Mouse (Mus musculus) limb, embryonic 12.5 days (tissue): ENCODE measurements around the gene Gm5795. TPM values are rescaled to one million over a fixed set of nuclear protein-coding genes. Genes with fewer than 3 reads are reported as not detected.
"Not testable (repeated sequence)": the region's sequence is repeated elsewhere in the genome, so short reads cannot be mapped to it uniquely, and the experiment has no call there.

Source experiments
- ATAC-seq: fragments of 200-750 bp; cut with Nextera tagmentation; 2 replicates; pipeline ENCODE4 v1.8.0; 2017; ENCODE audit warnings: low read depth, moderate TSS enrichment; ENCODE audit not compliant: insufficient number of reproducible peaks, insufficient read depth, low FRiP score, low TSS enrichment
- H3K27ac ChIP-seq: fragments of 300-500 bp; sonication (generic); 2 replicates; pipeline ENCODE4 v1.5.1; 2016; ENCODE audit warnings: mild to moderate bottlenecking, moderate library complexity
- H3K27me3 ChIP-seq: fragments of 300-500 bp; sonication (generic); 2 replicates; pipeline ENCODE4 v1.6.1; 2016; ENCODE audit warnings: mild to moderate bottlenecking, moderate library complexity
- H3K36me3 ChIP-seq: fragments of 300-500 bp; sonication (generic); 2 replicates; pipeline ENCODE4 v1.6.1; 2016; ENCODE audit warnings: mild to moderate bottlenecking, moderate library complexity
- H3K4me1 ChIP-seq: fragments of 300-500 bp; sonication (generic); replicated peaks from 2 replicates; pipeline ENCODE4 v1.6.1; 2016
- H3K4me2 ChIP-seq: fragments of 300-500 bp; sonication (generic); 2 replicates; pipeline ENCODE4 v1.6.1; 2016; ENCODE audit warnings: mild to moderate bottlenecking, moderate library complexity
- H3K4me3 ChIP-seq: fragments of 300-500 bp; sonication (generic); replicated peaks from 2 replicates; pipeline ENCODE4 v1.5.1; 2016; ENCODE audit warnings: mild to moderate bottlenecking
- H3K9ac ChIP-seq: fragments of 300-500 bp; sonication (generic); replicated peaks from 2 replicates; pipeline ENCODE4 v1.6.1; 2016; ENCODE audit warnings: mild to moderate bottlenecking, moderate library complexity
- H3K9me3 ChIP-seq: fragments of 300-500 bp; sonication (generic); 2 replicates; pipeline ENCODE4 v1.6.1; 2016; ENCODE audit warnings: mild to moderate bottlenecking, moderate library complexity
- WGBS: fragments of 180-500 bp; shearing (Covaris S2); methylation state at CpG from one replicate; pipeline ENCODE4 v1.1.7; 2016; 5-methylcytosine and 5-hydroxymethylcytosine counted together
- polyA plus RNA-seq: library from polyadenylated mRNA; unstranded; fragments of >200 nt; fragmentation: Nextera tagmentation; extraction: Ambion mirVana; gene quantifications from 2 replicates; pipeline ENCODE4 v1.2.1, GENCODE M21; 2016

Gm5795 gene
- not detected in 2 replicates for polyA plus RNA-seq

DNA sequence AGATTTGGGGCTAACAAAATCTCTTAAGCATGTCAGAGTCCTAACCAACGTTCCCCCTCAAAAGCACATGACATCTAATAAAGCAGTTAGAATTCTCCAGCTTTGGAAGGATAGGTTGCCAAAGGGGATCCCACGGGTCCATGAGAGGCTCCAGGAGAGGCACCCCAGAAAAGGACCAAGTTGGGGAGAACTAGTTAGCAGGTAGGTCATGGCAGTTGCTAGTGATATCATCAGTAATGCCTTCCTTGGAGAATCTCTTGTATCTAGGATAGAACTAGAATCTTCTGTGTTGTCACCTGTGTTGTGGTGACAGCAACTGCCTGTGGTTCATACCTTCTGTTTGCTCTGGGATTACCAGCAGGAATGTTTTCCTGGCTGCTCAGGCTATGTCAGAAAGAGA, at the start of gene Gm5795:
Gm5795 (plus strand) TSS at position 301 of the 400 bp plus-strand sequence.
- WGBS: no CpG with 5 or more reads among the region's 2 CpGs
- H3K9ac ChIP-seq, H3K4me2 ChIP-seq, H3K27me3 ChIP-seq, H3K4me1 ChIP-seq, ATAC-seq, H3K36me3 ChIP-seq, H3K27ac ChIP-seq, H3K9me3 ChIP-seq, H3K4me3 ChIP-seq: not testable (repeated sequence)

DNA sequence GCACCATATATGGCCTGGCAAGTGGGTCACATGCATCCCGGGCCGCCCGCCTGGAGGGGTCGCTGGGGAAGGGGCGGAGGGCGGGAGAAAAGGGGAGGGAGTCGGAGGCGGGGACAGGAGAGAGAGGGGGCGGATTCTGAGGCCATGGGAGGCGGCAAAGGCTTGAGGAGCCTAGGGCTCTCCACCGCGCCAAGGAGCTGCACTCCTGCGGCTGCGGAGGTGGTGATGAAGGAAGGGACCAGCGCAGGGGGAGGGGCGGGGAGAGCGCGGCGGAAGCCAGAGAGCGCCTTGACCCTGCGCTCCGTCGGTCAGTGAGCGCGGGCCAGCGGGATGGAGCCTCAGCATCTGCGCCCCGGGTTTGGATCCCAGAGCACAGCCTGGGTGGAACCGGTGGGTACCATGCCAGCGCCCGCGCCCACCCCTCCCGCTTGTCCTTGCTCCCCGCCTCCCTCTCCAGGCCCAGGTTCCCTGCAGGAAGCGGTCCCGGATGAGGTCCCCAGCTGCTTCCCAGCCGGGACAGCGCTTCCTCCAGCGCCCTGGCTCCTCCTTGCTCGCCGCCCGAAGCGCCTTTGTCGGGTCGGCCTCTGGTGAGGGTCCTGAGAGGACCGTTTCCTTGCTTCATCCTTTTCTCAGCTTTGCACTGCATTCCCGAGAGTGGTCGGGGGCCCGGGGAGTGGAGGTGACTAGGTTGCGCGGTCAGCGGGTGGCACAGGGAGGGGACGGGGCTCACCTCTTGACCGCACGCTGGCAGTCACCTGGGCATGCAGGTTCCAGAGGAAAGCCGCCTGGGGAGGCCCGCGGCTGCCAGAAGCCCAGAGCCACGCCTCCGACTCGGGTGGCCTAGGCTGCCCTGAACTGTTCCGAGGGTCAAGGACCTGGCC, 20.5 kb downstream of the Gm5795 start, which contains the start of gene D830030K20Rik:
D830030K20Rik (plus strand) TSS at position 217 of the 881 bp plus-strand sequence.
- under 1% methylated on average over 27 of the region's 62 CpGs for WGBS

DNA sequence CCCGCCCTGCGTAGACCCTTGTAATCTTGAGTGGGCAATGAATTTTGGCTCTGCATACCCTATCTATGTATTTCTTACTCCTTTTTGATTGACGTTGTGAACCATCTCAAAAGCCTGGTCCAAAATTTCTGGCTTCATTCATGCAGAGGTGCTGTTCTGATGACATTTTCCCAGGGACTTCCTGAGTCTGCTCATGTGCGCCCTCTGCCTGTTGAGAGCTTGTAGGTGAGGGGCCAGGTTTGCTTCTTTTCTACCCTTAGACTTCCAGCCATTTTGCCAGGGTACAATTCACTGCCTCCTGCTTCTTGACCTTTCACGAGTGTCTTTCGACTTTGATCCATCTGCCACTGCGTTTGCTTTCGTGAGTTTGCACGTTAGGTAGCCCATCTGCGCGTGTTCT, 21.3 kb downstream of the Gm5795 start:
- not testable (repeated sequence) for H3K36me3 ChIP-seq, H3K27ac ChIP-seq, H3K4me2 ChIP-seq, ATAC-seq, H3K9ac ChIP-seq, H3K4me1 ChIP-seq, H3K9me3 ChIP-seq, H3K27me3 ChIP-seq, H3K4me3 ChIP-seq
- WGBS: 7% methylated on average over 9 of the region's 11 CpGs

More for the DNA sequence above, 20.5 kb downstream of the Gm5795 start, which contains the start of gene D830030K20Rik:
- H3K4me3 ChIP-seq: peak within 1 kb of the TSS; percentile 48
- H3K9ac ChIP-seq: peak within 1 kb of the TSS; percentile 60; the same call in 1 of the 2 replicates
- H3K4me1 ChIP-seq, H3K27ac ChIP-seq, H3K27me3 ChIP-seq, H3K36me3 ChIP-seq, ATAC-seq, H3K9me3 ChIP-seq: not testable (repeated sequence)
- peak within 1 kb of the TSS; percentile 80 for H3K4me2 ChIP-seq

Other genes starting within 250 kb of the Gm5795 start
- gene Gm2888, start 158.3 kb upstream of the Gm5795 start, polyA plus RNA-seq: not detected in 2 replicates
- gene Gm2897, start 139.0 kb upstream of the Gm5795 start, polyA plus RNA-seq: 1.7 and 2.9 TPM in 2 replicates
- not detected in 2 replicates for gene Gm10340, start 54.3 kb upstream of the Gm5795 start, polyA plus RNA-seq
- gene D830030K20Rik, start 20.2 kb downstream of the Gm5795 start, polyA plus RNA-seq: 5.4 and 6.8 TPM in 2 replicates
- not detected in 2 replicates for gene Gm2956, start 144.4 kb downstream of the Gm5795 start, polyA plus RNA-seq
- not detected in 2 replicates for gene Gm10413, start 206.8 kb downstream of the Gm5795 start, polyA plus RNA-seq
- 0.97 and 1.4 TPM in 2 replicates for gene Gm10409, start 224.4 kb downstream of the Gm5795 start, polyA plus RNA-seq
- 0.44 and 0.99 TPM in 2 replicates for gene Gm3005, start 239.8 kb downstream of the Gm5795 start, polyA plus RNA-seq